Mouse (Mus musculus) spleen, adult 12 weeks (tissue): ENCODE results near the gene Psma6.
"Not testable (repeated sequence)": the region's sequence is repeated elsewhere in the genome, so short reads cannot be mapped to it uniquely, and the experiment has no call there.

ENCODE experiments used
- DNase-seq: peaks from one replicate; pipeline ENCODE4 v3.0.0; 2022; ENCODE audit warnings: low spot score

The Psma6 gene

DNA sequence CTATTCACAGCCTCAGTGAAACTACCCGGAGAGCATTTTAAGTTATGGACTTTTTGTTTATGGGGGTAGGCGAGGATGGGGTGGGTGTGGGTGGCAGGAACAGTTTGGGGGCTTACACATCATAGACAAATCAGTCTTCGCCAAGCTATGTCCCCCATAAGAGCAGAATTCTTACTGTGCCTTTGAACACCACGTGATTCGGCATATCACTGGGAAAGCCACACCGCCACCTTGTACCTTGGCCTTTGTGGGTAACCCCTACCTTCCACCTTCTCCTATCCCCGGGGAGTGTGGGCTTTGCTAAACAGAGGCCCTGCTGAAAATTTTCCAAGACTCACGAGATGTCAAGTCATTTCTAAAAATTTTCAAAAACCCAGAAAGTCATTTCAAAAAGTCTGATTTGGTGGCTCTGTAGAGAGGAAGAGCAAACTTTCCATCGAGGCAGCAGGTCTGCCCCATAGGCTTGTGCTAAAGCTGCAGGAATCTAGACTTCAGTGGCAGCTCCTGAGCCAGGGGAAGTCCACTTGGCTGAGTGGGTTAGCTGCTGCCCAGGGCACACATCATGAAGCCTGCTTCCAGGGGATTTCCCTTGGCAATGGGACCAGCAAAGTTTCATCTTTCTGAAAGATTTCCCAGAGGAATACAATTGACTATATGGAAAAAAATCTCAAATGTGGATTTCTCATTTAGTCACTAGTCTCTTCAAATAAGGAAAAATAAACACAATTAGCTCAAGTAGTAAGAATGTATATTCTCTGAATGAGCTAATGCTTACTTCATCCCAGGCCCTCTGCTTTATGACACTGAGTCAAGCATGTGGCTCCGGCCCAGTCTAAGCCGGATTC is 8.9 kb downstream of the Psma6 start:
- no peak for DNase-seq

DNA sequence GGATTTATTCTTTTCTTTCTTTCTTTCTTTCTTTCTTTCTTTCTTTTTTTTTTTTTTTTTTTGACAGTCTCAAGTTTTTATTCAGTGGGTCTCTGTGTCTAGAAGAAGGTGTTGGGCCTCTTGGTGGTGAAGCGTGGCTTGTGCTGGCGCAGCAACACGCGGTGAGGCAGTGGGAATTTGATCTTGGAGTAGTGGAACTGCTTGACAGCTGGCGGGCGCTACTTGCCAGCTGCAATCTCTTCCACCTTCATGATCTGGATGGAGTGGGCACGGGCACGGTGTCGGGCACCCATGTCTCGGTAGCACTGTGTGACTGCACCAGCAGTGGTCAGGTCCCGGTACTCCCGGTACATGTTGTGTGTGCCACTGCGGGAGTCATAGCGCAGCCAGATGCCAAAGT is 11.6 kb downstream of the Psma6 start:
- not testable (repeated sequence) for DNase-seq

DNA sequence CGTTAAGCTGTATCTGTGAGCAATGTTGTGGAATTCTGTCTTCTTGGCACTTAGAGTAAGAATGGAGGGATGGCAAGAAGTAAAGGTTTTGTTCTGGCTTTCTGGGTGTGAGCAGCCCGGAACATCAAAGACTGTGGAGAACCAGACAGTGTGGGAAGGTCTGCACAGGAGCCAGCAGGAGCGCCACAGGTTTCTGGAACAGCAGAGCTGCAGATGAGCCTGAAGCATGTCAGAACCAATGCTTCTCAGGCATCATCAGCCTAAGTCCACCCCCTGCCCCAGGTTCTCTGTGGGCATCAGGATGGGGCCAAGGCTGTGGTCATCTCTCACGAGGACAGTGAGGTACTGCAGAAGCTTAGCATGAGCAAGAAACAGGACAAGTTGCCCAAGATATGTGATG is 12.5 kb downstream of the Psma6 start:
- no peak for DNase-seq

DNA sequence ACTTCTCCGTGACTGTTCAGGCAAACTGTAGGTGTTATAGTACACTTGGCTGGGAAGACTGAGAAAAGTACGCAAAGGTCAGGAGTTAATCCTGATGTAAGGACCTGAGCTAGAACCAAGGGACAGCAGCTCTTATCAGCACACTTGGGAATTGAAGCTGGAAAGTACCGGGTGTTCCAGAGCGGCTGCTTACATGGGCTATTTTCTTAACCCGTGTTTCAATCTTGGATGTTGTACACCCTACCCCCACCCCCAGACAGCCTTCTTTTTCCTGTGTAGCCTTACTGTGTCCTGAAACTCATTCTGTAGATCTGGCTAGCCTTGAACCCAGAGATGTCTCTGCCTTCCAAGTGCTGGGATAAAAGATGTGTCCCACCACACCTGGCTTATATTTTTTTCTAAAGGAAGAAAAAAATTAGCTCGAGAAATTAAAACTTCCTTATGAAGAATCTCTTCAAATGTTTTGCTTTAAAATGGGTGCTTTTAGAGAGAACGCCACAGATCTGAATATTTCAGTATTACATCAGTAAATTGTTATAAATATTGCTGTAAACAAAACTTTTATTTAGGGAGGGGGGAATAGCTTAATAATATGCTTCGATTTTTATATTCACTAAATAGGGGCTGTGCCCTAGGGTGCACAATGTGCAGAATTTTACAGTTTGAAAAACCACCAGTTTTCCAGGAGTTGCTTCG is 13.7 kb downstream of the Psma6 start:
- DNase-seq: no peak

DNA sequence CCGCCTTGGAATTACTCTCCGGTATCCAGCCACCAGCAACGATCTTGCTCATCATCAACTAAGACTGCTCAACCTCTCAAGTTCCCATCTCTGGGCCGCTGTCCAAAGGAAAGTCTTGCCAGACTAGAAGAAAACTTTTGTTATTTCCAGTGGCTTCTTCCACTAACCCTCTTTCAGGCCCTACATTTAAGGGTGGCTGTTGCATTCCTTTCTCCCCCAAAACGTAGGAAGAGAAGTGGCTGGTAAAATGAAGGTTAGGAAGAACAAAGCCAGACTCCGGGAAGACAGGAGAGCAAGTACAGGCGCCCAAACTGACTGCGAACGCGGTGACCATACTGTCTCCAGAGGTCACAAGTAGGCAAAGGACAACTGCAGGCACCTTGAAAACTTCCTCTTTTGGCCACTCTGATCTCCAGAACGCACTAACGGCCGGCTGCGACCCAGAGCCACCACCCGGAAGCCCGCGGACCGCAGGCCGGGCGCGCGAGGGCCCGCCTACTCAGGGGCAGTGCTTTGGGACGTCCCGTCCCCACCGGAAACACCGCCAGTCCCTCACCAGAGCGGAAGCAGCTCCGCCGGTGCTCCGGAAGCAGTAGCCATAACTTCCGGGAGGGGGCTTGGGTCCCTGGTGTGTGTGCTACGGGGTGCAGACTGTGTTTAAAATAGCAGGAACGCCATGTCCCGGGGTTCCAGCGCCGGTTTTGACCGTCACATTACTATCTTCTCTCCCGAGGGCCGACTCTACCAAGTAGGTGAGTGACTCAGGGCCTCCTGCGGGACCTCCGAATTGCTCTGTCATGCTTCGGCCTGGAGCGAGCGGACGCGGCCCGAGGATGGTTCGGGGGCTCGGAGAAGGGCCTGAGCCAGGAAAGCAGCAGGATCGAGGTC is 14.5 kb downstream of the Psma6 start:
- DNase-seq: peak; percentile 90

DNA sequence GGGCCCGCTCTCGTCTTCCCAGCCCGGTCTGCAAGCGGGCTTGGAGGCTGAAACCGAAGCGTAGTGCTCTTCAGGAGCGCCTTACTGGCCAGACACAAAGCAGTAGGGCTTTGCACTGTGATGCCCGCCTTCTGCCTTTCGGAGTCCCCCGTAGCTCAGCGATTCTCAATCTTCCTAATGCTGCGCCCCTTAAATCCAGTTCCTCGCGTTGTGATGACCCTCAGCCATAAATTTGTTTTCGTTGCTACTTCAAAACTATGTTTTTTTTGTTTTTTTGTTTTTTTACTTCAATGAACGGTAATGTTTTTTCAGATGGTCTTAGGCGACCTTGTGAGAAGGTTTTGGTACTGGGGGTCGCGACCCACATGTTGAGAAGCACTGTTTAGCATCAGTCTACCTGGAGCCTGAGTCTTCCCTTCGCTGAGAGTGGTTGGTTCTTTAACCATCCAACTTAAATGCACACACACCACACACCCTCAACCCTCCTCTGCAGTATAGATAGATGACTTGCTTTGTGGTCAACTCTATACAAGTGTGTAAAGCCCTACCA is 15.2 kb downstream of the Psma6 start:
- DNase-seq: no peak

DNA sequence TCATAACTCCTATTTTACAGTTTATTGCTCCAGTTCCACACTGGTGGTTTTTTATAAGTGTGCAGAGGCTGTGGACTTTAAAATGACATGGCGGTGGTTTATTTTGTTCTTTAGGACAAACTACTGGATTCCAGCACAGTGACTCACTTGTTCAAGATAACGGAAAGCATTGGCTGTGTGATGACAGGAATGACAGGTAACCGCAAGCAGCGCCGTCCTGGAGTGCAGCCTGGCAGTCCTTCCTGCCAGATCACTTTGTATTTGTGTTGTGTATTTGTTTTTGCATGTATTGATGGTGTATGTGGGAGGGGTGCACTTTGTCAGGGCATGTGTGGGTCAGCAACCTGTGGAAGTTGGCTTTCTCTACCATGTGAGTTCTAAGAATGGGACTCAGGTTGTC is 23.9 kb downstream of the Psma6 start:
- no peak for DNase-seq

DNA sequence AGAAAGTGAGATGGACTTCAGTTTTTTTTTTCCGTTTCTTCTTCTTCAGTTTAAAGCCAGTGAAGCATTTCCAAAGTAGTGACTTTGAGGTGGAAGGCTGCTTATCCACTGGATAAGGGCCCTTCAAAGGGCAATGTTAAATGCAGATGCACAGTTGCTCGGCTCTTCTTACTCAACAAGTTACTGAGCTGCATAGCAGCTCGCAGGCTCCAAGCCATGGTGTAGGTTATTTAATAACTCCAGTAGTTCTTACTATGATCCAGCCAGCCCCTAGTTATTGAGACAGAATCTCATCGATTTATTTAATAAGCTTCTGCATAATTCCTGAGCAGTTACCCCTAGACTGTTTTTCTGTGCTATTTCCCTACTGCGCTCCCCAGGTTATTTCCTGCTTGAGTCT is 31.2 kb downstream of the Psma6 start:
- no peak for DNase-seq

DNA sequence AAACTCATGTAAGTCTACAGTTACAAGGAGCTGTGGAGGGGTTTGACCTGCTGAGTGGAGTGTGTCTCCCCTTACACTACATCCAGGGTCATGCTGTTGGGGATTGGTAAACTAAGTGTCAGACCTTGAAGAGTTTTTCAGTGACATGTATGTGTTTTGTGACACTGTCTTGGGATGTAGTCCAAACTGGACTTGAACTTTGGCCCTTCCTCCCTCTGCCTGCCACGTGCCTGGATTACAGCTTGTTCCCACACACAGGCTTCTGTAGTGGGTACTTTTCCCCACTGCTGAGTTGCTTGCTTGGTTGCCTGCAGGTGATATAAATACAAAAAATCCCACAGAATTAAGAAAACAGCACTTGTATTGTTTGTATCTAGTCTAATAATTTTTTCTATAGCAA is 31.7 kb downstream of the Psma6 start:
- no peak for DNase-seq

DNA sequence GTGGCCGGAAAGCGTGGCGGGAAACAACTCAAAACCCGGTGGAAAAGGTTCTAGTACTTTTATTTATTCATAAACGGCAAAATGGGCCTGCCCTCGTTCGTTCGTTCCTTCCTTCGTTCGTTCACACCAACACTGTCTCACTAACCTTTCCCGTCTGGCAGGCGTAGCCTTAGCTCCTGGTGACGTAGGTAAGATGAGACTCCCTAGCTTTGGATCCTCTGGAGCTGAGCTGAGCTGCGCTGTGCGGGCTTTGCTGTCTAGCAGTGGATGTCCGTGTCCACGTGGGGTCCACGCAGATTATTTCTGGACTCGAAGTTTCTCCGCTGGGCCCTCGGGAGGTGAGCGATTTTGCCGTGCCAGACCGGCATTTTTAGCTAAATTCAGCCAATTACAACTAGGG is 36.2 kb downstream of the Psma6 start:
- DNase-seq: no peak

DNA sequence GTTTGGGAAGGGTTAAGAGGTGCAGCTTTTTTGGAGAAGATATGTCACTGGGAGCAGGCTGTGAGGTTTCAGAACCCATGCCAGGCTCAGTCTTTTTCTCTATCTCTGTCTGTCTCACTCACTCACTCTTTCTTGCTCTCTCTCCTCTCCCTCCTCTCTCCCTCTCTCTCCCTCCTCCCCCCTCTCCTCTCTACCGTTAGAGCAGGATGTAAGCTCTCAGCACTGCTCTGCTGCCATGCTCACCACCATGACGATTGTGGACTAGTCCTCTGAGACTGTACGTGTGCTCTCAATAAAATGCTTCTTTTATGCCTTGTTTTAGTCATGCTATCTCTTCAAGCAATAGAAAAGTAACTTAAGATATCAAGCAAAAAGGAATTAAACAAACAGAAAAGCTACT is 38.0 kb downstream of the Psma6 start:
- DNase-seq: no peak

DNA sequence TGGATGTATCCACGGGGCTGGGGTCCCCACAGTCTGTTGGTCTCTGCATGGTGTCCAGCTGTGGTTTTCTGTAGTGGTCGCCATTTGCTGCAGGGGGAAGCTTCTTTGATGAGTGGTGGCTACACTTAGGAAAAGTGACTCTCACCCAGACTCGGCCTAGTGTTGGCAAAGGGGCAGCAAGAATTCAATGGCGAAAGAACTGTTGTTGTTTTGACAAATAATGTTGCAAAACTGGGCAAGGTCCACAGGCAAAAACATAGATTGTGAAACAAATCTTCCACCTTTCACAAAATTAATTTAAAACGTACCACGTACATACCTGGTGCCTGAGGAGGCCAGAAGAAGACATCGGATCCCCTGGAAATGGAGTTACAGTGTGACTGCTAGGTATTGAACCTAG is 42.3 kb downstream of the Psma6 start:
- DNase-seq: no peak

DNA sequence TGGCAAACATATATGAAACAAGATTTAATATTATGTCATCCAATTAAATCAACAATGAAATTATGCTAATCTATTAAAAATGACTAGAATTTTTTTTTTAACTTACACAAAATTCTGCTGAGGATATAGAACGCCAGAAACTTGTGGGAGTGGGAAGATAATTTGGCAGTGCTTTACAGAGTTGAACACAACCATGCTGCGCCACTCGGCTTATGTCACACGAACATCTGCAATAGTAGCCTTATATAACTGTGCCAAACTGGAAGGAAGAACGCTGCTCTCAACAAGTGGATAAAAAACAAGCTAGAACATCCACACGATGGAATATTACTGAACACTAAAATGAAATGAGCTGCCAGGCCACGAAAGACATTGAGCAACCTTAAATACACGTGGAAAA is 45.2 kb downstream of the Psma6 start:
- DNase-seq: no peak

DNA sequence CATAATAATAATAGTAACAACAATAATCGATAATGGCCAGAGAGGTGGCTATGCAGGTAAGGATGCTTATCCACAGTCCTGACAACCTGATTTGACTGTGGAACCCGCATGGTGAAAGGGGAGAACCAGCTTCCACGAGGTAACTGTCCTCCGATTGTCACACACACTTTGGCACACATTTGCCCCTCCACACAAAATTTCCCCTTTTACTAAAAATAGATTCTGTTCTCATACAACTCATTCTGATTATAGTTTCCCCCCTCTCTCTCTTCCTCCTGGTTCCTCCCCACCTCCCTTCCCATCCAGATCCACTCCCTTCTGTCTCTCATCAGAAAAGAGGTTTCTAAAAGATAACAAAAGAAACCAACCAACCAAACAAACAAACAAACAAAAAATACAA is 45.9 kb downstream of the Psma6 start:
- no peak for DNase-seq

DNA sequence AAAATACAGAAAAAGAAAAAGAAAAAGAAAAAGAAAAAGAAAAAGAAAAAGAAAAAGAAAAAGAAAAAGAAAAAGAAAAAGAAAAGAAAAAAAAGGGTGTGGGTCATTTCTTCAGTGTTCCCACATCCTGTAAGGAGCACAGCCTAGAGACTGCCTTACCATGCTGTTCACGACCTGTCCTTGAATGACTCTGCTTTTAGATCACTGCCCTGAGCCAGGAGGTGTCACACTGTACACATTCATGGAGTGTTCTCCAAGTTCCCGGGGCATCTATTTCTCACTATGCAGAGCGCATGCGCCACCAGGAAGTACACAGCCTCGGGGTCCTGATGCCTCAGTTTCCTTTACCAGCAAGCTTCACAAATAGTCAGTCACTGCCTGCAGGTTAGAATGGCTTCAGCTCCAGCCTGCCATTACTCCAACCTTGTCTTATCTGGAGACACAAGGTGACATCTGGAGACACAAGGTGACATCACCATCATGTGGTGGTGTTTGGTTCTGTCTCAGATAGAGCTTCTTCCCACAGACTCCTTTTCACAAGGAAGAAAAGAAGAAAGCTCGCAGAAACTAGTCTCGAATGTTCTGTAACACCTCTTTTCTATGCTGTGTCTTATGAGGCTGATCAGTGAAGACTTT is 48.4 kb downstream of the Psma6 start:
- no peak for DNase-seq

DNA sequence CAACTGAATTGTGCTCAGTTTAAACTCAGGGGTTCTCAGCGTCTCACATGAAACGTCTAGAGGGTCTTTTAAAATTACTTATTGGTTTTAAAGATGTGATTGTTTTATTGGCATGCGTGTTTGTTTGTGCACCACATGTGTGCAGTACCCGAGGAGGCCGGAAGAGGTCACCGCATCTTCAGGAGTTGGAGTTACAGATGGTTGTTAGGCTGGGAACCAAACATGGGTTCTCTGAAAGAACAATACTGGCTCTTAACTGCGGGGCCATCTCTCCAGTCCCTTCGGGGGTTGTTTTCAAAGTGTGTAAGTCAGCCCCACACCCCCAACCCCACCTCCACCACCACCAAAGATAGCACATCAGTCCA is 48.9 kb downstream of the Psma6 start:
- no peak for DNase-seq

DNA sequence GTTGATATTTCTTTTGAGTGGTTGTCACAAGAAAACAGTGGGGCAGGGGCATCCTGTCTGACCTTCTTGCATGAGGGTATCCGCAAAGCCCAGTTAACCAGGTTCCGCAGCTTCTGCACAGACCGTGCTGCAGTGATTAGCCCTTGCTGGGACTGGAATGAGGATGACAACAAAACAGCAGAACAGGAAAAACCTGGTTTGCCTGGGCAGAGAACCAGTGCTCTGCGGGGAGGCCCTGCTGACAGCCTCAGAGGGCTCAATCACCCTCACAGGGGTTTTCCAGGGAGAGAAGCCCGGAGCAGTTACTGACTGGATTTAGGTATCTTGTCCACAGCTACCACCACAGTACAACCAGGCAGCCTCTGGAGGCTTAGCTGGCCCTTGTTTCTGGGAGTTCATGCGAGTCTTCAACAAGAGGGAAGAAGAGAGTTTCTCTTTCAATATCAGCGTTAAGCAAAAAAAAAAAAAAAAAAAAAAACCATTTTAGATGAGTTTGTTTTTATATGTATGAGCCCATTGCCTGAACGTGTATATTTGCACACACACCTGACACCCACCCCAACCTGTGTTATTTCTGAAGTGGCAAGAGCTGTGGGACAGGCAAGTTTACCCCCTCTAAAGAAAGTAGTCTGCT is 49.9 kb downstream of the Psma6 start:
- DNase-seq: no peak

DNA sequence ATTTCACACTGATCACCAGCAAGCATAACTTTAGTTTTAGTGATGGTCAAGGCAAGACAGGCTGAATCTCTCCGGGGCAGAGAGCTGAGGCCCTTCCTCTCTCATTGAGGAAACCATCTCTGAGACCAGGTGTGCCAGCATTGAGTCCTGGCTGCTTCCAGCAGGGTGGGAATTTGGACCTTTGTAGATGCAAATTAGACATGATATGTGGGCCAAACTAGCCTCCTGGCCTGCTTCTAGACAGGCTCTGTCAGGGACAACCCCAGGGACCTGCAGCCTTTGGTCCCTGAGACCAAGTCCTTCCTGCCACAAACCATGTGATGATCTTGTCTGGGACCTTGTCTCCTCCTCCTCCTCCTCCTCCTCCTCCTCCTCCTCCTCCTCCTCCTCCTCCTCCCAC is 51.1 kb downstream of the Psma6 start:
- no peak for DNase-seq

DNA sequence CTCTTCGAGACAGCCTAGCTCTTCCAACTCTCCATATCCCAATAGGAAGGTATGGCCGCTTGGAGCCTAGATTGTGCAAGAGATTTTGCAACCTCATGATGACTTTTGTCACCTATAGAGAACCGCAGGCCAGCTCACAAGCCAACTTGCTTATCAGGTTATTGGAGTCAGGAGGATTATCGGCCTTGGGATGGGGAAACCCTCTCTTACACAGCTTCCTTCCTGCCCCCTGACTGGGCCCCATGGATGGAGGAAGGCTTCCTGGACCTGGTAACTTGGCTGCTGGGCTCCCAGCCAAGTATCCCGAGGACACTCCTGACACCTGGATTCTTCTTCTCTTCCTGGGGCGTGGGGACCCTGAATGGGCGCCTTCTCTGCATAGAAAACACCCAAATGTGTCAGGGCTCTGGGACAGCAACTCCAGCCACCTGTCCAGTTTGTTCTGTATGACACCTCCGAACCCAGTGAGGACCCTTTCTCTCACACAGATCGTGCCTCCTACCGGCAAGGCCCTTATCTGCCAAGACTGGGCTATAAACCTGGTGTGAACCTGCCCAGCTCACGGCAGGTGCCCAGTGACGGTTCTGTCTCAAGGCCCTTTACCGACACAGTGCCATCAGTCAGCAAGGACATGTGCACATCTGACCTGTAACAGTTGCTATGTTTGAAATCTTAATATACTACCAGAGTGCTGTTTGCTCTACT is 53.3 kb downstream of the Psma6 start:
- no peak for DNase-seq

DNA sequence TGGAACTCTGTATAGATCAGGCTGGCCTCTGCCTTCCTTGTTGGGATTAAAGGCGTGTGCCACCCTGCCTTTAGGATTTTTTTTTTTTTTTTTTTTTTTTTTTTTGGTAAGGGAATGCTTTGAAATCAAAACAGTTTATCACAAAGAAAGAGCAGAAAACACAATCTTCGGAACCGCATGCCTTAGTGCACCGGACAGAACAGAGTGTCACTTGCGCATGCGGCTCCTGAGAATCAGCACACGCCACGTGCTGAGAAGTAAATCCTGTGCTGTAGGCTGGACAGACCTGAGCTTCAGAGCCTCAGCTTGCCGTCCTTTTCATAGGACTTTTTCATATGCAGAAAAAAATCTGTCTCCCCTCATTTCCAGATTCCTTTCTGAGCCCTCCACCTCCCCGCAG is 54.0 kb downstream of the Psma6 start:
- no peak for DNase-seq

DNA sequence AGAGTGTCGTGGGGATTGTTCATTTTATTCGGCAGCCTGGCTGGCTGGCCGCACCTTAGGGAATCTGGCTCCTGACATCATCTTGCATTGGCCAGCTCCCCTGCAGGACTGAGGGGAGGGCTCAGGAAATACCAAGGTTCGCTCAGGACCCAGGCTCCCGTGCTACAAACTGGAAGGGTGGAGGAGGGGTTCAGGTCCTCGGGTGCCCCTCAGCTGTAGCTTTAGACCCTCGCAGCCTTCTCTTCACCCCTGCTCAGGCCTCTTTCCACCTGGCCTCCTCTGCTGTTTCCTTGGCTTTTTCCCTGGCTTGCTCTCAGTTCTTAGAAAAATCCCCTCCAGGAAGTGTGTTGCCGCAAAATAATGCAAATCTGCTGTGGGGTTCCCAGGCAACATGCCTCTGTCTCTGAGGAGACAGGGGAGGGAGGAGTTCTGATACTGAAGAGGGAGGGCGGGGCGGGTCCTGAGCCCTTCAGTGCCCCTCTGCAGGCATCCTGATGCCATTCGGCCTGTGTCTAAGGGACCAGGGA is 54.7 kb downstream of the Psma6 start:
- no peak for DNase-seq
